Mouse (Mus musculus): ENCODE measurements around the gene Osbpl11. TPM values are rescaled to one million over a fixed set of nuclear protein-coding genes. Genes with fewer than 3 reads are reported as not detected.

Osbpl11 gene
- total RNA-seq, 2 experiments from 2014 or later = 16.6 to 18.7 TPM

- no peak for TF ChIP-seq CTCF (IDR thresholded peaks at IDR 0.05)
- intact Hi-C loops (cut with DNase I) = no loop called here
- DNase-seq (ENCODE audit: extremely low spot score in 1 of 2, low spot score in 2 of 2) = no peak
- Histone ChIP-seq H3K4me3 (no peak overlapping the region), H3K27ac (no peak overlapping the region)
These were observed 87.0 kb downstream of the Osbpl11 start for GRCm38 (mm10) chr16:33271824-33272223.

GRCm38 (mm10) chr16:33283079-33283478, 98.2 kb downstream of the Osbpl11 start:
- Histone ChIP-seq H3K4me3 (no peak overlapping the region), H3K27ac (no peak overlapping the region)
- intact Hi-C loops (cut with DNase I) = no loop called here
- no peak for DNase-seq (ENCODE audit: extremely low spot score in 1 of 2, low spot score in 2 of 2)
- TF ChIP-seq CTCF (IDR thresholded peaks at IDR 0.05) = no peak

GRCm38 (mm10) chr16:33288536-33288935, 103.7 kb downstream of the Osbpl11 start:
- H3K4me3 ChIP-seq = no peak overlapping the region
- H3K27ac ChIP-seq = no peak overlapping the region
- TF ChIP-seq CTCF (IDR thresholded peaks at IDR 0.05) = no peak
- intact Hi-C loops (cut with DNase I) = no loop called here
- no peak for DNase-seq (ENCODE audit: extremely low spot score in 1 of 2, low spot score in 2 of 2)

GRCm38 (mm10) chr16:33289981-33290380, 105.1 kb downstream of the Osbpl11 start:
- Histone ChIP-seq H3K27ac (no peak overlapping the region), H3K4me3 (no peak overlapping the region)
- intact Hi-C loops (cut with DNase I) = no loop called here
- TF ChIP-seq CTCF (IDR thresholded peaks at IDR 0.05) = no peak
- DNase-seq (ENCODE audit: extremely low spot score in 1 of 2, low spot score in 2 of 2) = no peak

GRCm38 (mm10) chr16:33292241-33292640, 107.4 kb downstream of the Osbpl11 start:
- intact Hi-C loops (cut with DNase I) = no loop called here
- no peak for TF ChIP-seq CTCF (IDR thresholded peaks at IDR 0.05)
- H3K27ac ChIP-seq = no peak overlapping the region
- no peak overlapping the region for H3K4me3 ChIP-seq
- no peak for DNase-seq (ENCODE audit: extremely low spot score in 1 of 2, low spot score in 2 of 2)

Other genes starting within 250 kb of the Osbpl11 start
- 1 to 10 TPM; 3.7 to 4.9 TPM for gene Iqcg, start 128.9 kb upstream of the Osbpl11 start, total RNA-seq (2021)
- gene Rpl35a, start 128.6 kb upstream of the Osbpl11 start, total RNA-seq (2021) = 100 to 1,000 TPM; 287 to 307 TPM
- gene Lmln, start 122.5 kb upstream of the Osbpl11 start, total RNA-seq (2021) = 10 to 100 TPM; 12.3 to 14.8 TPM
- gene Snx4, start 66.4 kb downstream of the Osbpl11 start, total RNA-seq (2021) = 10 to 100 TPM; 32.0 to 33.2 TPM
- gene Zfp148, start 195.8 kb downstream of the Osbpl11 start, total RNA-seq (2021) = 100 to 1,000 TPM; 171 to 179 TPM

Data from left cerebral cortex, adult 2 months (tissue).